Mouse (Mus musculus) E14TG2a.4 (cell line): ENCODE measurements around the gene Prss30.

Experiments
- CTCF ChIP-seq: conservative IDR thresholded peaks from 2 replicates; pipeline ENCODE4 v1.5.1; 2014; ENCODE audit warnings: low read length
- NANOG ChIP-seq: IDR thresholded peaks from 2 replicates; pipeline ENCODE4 v1.6.1; 2014; ENCODE audit warnings: borderline replicate concordance, low read length, mixed read lengths
- POU5F1 ChIP-seq: IDR thresholded peaks from 2 replicates; pipeline ENCODE4 v1.6.1; 2014; ENCODE audit warnings: low read length, borderline replicate concordance

DNA sequence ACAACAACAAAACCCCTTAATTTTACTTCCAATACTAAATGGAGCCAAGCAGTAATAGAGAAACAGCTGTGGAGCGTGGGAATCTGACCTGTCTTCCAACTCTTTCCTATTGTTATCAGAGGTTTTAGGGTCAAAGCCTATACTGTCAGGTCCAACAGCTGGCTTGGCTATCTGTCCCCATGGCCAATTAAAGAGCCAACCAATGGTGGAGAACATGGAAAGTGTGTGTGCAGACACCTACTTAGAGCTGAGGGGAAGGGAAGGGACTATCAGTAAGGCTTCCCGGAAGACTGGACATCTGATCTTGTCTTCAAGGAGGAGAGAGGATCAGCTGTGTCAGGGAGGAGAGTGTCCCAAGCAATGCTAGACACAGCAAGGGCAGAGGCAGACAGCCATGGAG lies 31.3 kb downstream of the Prss30 start:
- TF ChIP-seq CTCF (no peak), NANOG (no peak), POU5F1 (no peak)
